In genomic region chr14:64588561-64588960, GRCm38 (mm10) we compare ENCODE assay signal across 11 mouse cellular contexts.
DNase-seq lines count a peak whose midpoint lies in the region; ATAC-seq lines count a peak whose summit lies in the region.
"Had no signal": no experiment of that assay in that cellular context is flagged by ENCODE, and none has a peak within 500 bp of the region (broad histone marks: within the 10 kb centered on the region; RNA-seq: fewer than 3 reads in every experiment).

No protein-coding gene starts in this region.

- H3K36me3 ChIP-seq in intestine, embryonic 14.5 days (ENCODE audit: control insufficient read depth, insufficient read depth, low read length): no peaks in the 10 kb centered on the region
- no peaks in the 10 kb centered on the region for H3K36me3 ChIP-seq in intestine, embryonic 16.5 days (ENCODE audit: control insufficient read depth, insufficient read depth, low read length)
- H3K36me3 ChIP-seq in hindbrain, embryonic 13.5 days: peaks cover 26% of the 10 kb centered on the region
- no peaks in the 10 kb centered on the region for H3K36me3 ChIP-seq in neural tube, embryonic 11.5 days (ENCODE audit: control insufficient read depth, insufficient read depth, low read length)

- H3K4me2 ChIP-seq in intestine, embryonic 14.5 days (ENCODE audit: low read length): no peak overlapping the region; the same call in 1 of the 2 replicates
- H3K4me2 ChIP-seq in intestine, embryonic 16.5 days (ENCODE audit: low read depth, low read length): no peak overlapping the region
- H3K4me2 ChIP-seq in hindbrain, embryonic 13.5 days: peak overlapping the region; percentile 99
- H3K4me2 ChIP-seq in neural tube, embryonic 11.5 days (ENCODE audit: low read depth): 0 out of 2 replicates have a peak overlapping the region, but pooled peaks have one; percentile 5

- H3K4me1 ChIP-seq in intestine, embryonic 14.5 days (replicated peaks; ENCODE audit: control insufficient read depth, insufficient read depth, low read length): peaks cover 11% of the 10 kb centered on the region
- H3K4me1 ChIP-seq in intestine, embryonic 16.5 days (ENCODE audit: control insufficient read depth, insufficient read depth, low read length): peaks cover 14% of the 10 kb centered on the region
- peaks cover 40% of the 10 kb centered on the region for H3K4me1 ChIP-seq in hindbrain, embryonic 13.5 days (replicated peaks)
- H3K4me1 ChIP-seq in neural tube, embryonic 11.5 days (ENCODE audit: control insufficient read depth, insufficient read depth, low read length): 0 out of 2 replicates have a peak, but pooled peaks cover 3% of the 10 kb centered on the region

- DNase-seq in intestine, embryonic 14.5 days (ENCODE audit: low spot score): no peak
- peak; percentile 81 to 83 for DNase-seq in cerebellum, postnatal 14 days
- peak; percentile 25 for DNase-seq in neural tube, embryonic 11.5 days (ENCODE audit: low spot score)
- no peak for DNase-seq in adrenal gland, adult 8-10 months
- DNase-seq in right cerebral cortex, adult 2 months (ENCODE audit: low spot score in 2 of 2): no peak
- no peak for DNase-seq in gastrocnemius, postnatal 25 days
- DNase-seq: adrenal gland, postnatal 25 days; lung, adult 18-20 months; thymus, postnatal 25 days had no signal

- H3K4me3 ChIP-seq in intestine, embryonic 14.5 days (ENCODE audit: low read depth, low read length): 0 out of 2 replicates have a peak overlapping the region, but pooled peaks have one; percentile 43
- H3K4me3 ChIP-seq in intestine, embryonic 16.5 days (ENCODE audit: low read length): no peak overlapping the region
- H3K4me3 ChIP-seq in hindbrain, embryonic 13.5 days: peak overlapping the region; percentile 86
- peak overlapping the region; percentile 62 for H3K4me3 ChIP-seq in neural tube, embryonic 11.5 days (ENCODE audit: low read depth, low read length)

- H3K9ac ChIP-seq in intestine, embryonic 14.5 days (ENCODE audit: low read length): no peak overlapping the region
- H3K9ac ChIP-seq in intestine, embryonic 16.5 days (ENCODE audit: low read depth, low read length): no peak overlapping the region
- H3K9ac ChIP-seq in hindbrain, embryonic 13.5 days: peak overlapping the region; percentile 100
- peak overlapping the region; percentile 89 for H3K9ac ChIP-seq in neural tube, embryonic 11.5 days (ENCODE audit: low read length)

- ATAC-seq in intestine, embryonic 14.5 days (replicated peaks; ENCODE audit: low FRiP score, low TSS enrichment, low read depth): no peak
- ATAC-seq in intestine, embryonic 16.5 days: no peak
- no peak for ATAC-seq in hindbrain, embryonic 13.5 days (ENCODE audit: low FRiP score)
- ATAC-seq in neural tube, embryonic 11.5 days (ENCODE audit: insufficient read depth, low FRiP score, low TSS enrichment): no peak

- H3K27ac ChIP-seq in intestine, embryonic 14.5 days (ENCODE audit: low read depth): no peak overlapping the region
- no peak overlapping the region for H3K27ac ChIP-seq in intestine, embryonic 16.5 days (ENCODE audit: low read length)
- H3K27ac ChIP-seq in hindbrain, embryonic 13.5 days: peak overlapping the region; percentile 100
- peak overlapping the region; percentile 98 for H3K27ac ChIP-seq in neural tube, embryonic 11.5 days (ENCODE audit: low read depth, low read length)

- WGBS in intestine, embryonic 14.5 days: 1% methylated on average over 23 of the region's 23 CpGs
- 1% methylated on average over 23 of the region's 23 CpGs for WGBS in intestine, embryonic 16.5 days
- under 1% methylated on average over 23 of the region's 23 CpGs for WGBS in hindbrain, embryonic 13.5 days
- under 1% methylated on average over 23 of the region's 23 CpGs for WGBS in neural tube, embryonic 11.5 days

- peaks cover 100% of the 10 kb centered on the region for H3K27me3 ChIP-seq in intestine, embryonic 14.5 days (replicated peaks; ENCODE audit: control insufficient read depth, insufficient read depth, low read length)
- H3K27me3 ChIP-seq in intestine, embryonic 16.5 days (replicated peaks; ENCODE audit: control insufficient read depth, insufficient read depth, low read length): peaks cover 82% of the 10 kb centered on the region
- no peaks in the 10 kb centered on the region for H3K27me3 ChIP-seq in hindbrain, embryonic 13.5 days
- peaks cover 54% of the 10 kb centered on the region for H3K27me3 ChIP-seq in neural tube, embryonic 11.5 days (ENCODE audit: control insufficient read depth, insufficient read depth, low read length)

- H3K9me3 ChIP-seq in intestine, embryonic 14.5 days (ENCODE audit: control insufficient read depth, low read length): no peaks in the 10 kb centered on the region
- H3K9me3 ChIP-seq in intestine, embryonic 16.5 days (ENCODE audit: control insufficient read depth, low read length): no peaks in the 10 kb centered on the region
- no peaks in the 10 kb centered on the region for H3K9me3 ChIP-seq in hindbrain, embryonic 13.5 days
- no peaks in the 10 kb centered on the region for H3K9me3 ChIP-seq in neural tube, embryonic 11.5 days (ENCODE audit: control insufficient read depth, low read length)

Comparison
In these comparisons a context has a peak if more than half of its experiments do, and no peak if none do; other contexts are left out.
1. DNase-seq: peak in cerebellum, postnatal 14 days (2 of 2) and neural tube, embryonic 11.5 days (single experiment); none in intestine, embryonic 14.5 days (single experiment), adrenal gland, adult 8-10 months (single experiment), right cerebral cortex, adult 2 months (0 of 2) and gastrocnemius, postnatal 25 days (single experiment).
2. H3K27ac ChIP-seq: peak in hindbrain, embryonic 13.5 days (single experiment) and neural tube, embryonic 11.5 days (single experiment); none in intestine, embryonic 14.5 days (single experiment) and intestine, embryonic 16.5 days (single experiment).
3. H3K4me2 ChIP-seq: peak in hindbrain, embryonic 13.5 days (single experiment) and neural tube, embryonic 11.5 days (single experiment); none in intestine, embryonic 14.5 days (single experiment) and intestine, embryonic 16.5 days (single experiment).
4. H3K9ac ChIP-seq: peak in hindbrain, embryonic 13.5 days (single experiment) and neural tube, embryonic 11.5 days (single experiment); none in intestine, embryonic 14.5 days (single experiment) and intestine, embryonic 16.5 days (single experiment).